Mouse (Mus musculus) embryonic stem cell, embryonic (primary cell): Measurements from ENCODE around the gene Gm4922.

Experiments
- CTCF ChIA-PET, 4 experiments: fragments of 300-600 bp in 2 of 4; fragments of 350-600 bp in 2 of 4; sonication (Branson Sonifier 250); formaldehyde crosslinking; loops; one replicate each; lab custom pipeline; 2022; ENCODE audit warnings: inconsistent platforms in 2 of 4; lab: Charles Lee
- POLR2A ChIA-PET, 4 experiments: fragments of 300-600 bp in 2 of 4; fragments of 350-600 bp in 2 of 4; sonication (Branson Sonifier 250); formaldehyde crosslinking; loops; one replicate each; lab custom pipeline; 2022; ENCODE audit warnings: antibody characterized with exemption in 4 of 4, inconsistent platforms in 1 of 4; lab: Charles Lee

The Gm4922 gene

DNA sequence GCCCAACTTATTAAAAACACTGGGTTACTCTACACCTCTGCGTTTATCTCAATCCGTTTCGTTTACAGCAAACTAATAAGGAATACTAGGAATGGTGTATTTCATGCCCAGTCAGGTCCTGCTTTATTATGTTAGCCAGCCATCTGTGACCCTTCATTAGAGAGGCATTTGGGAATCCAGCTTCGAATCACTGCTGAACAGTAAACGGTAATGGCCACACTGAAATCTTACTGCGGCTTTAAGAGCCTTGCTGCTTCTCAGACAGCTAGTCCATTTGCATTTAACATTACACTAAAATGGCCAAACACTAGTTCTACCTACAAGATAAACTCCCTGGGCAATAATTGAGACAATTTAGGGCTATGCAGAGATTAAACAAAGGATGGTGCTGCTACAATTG is 44.5 kb downstream of the Gm4922 start:
- CTCF ChIA-PET, result no interaction called here
- POLR2A ChIA-PET, result no interaction called here

DNA sequence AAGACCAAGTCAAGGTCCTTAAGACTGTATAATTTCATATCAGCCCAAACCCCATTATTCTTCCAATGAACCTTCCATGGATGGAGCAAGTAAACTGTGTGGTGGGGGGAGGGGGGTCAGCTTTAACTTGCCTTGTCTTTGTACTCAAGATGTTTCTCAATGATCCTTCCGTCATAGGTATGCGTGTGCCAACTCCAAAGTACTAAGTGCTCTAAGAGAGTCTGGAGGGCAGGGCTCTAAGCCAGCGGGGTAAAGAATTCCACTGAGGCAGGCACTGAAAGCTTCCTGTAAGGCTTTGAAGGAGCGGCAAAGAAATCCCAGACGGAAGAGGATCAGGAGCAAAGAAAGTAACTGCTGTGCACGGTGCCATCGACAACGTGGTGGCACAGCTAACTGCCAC is 45.6 kb downstream of the Gm4922 start:
- ChIA-PET CTCF (interaction anchor here in 1 of 4 experiments (0.7 kb wide), 1 partner anchor 154 kb away, joined by 7 read pairs; no protein-coding TSS in a partner anchor), POLR2A (no interaction called here)
